Mouse (Mus musculus) MEL (cell line): ENCODE results near the gene Nubp2. TPM values are rescaled to one million over a fixed set of nuclear protein-coding genes. Genes with fewer than 3 reads are reported as not detected.

Experiments used
- DNase-seq: peaks from one replicate; pipeline ENCODE4 v3.0.0; 2011; ENCODE audit warnings: low read depth, low spot score
- H3K27ac ChIP-seq: 2 replicates; pipeline ENCODE4 v1.5.1; 2012; ENCODE audit warnings: low read depth, mild to moderate bottlenecking, control low read depth, low read length, moderate library complexity; ENCODE audit not compliant: control insufficient read depth
- H3K27me3 ChIP-seq, 2 experiments: fragments of 150-350 bp in 1 of 2; sonication (generic) in 1 of 2; 2 replicates each; pipeline ENCODE4 v1.6.1; 2012; ENCODE audit warnings: low read length in 2 of 2, mild to moderate bottlenecking in 2 of 2, improper control_type of control experiment in 1 of 2, moderate library complexity in 1 of 2; ENCODE audit not compliant: insufficient read depth in 2 of 2, control insufficient read depth in 1 of 2
- H3K36me3 ChIP-seq, 2 experiments: 2 replicates each; pipeline ENCODE4 v1.6.1; 2012 to 2014; ENCODE audit warnings: low read length in 2 of 2, improper control_type of control experiment in 1 of 2, inconsistent platforms in 1 of 2, mild to moderate bottlenecking in 1 of 2; ENCODE audit not compliant: insufficient read depth in 2 of 2, control insufficient read depth in 1 of 2
- H3K4me1 ChIP-seq, 2 experiments: fragments of 150-350 bp in 1 of 2; sonication (generic) in 1 of 2; 2 replicates each; pipeline ENCODE4 v1.6.1; 2012; ENCODE audit warnings: low read length in 2 of 2, improper control_type of control experiment in 1 of 2, mild to moderate bottlenecking in 1 of 2; ENCODE audit not compliant: insufficient read depth in 2 of 2, control insufficient read depth in 1 of 2
- H3K4me3 ChIP-seq, 2 experiments: fragments of 150-350 bp in 1 of 2; sonication (generic) in 1 of 2; 2 replicates each; pipeline ENCODE4 v1.5.1; 2012; ENCODE audit warnings: low read depth in 2 of 2, low read length in 2 of 2, mild to moderate bottlenecking in 2 of 2, moderate library complexity in 2 of 2, control low read depth in 1 of 2, improper control_type of control experiment in 1 of 2; ENCODE audit not compliant: control insufficient read depth in 1 of 2, insufficient read depth in 1 of 2
- H3K79me2 ChIP-seq: 2 replicates; pipeline ENCODE4 v1.6.1; 2012; ENCODE audit warnings: mild to moderate bottlenecking, low read length, moderate library complexity; ENCODE audit not compliant: control insufficient read depth, poor library complexity, insufficient read depth
- H3K9ac ChIP-seq: 2 replicates; pipeline ENCODE4 v1.6.1; 2012; ENCODE audit warnings: low read depth, mild to moderate bottlenecking, control low read depth, low read length, moderate library complexity; ENCODE audit not compliant: control insufficient read depth, poor library complexity, severe bottlenecking
- H3K9me3 ChIP-seq: fragments of 150-350 bp; sonication (generic); replicated peaks from 2 replicates; pipeline ENCODE4 v1.6.1; 2012; ENCODE audit warnings: mild to moderate bottlenecking, low read length, improper control_type of control experiment, moderate library complexity; ENCODE audit not compliant: insufficient read depth
- BHLHE40 ChIP-seq: IDR thresholded peaks from 2 replicates; pipeline ENCODE4 v1.6.1; 2012; ENCODE audit warnings: low read depth, mild to moderate bottlenecking, inconsistent platforms, low read length, improper control_type of control experiment, borderline replicate concordance
- CHD2 ChIP-seq: IDR thresholded peaks from 2 replicates; pipeline ENCODE4 v1.6.1; 2011; ENCODE audit warnings: low read length, improper control_type of control experiment
- ETS1 ChIP-seq: IDR thresholded peaks from 2 replicates; pipeline ENCODE4 v1.6.1; 2012; ENCODE audit warnings: low read depth, mild to moderate bottlenecking, inconsistent platforms, low read length, improper control_type of control experiment, moderate library complexity
- HCFC1 ChIP-seq: IDR thresholded peaks from 2 replicates; pipeline ENCODE4 v1.6.1; 2012; ENCODE audit warnings: low read depth, mild to moderate bottlenecking, inconsistent platforms, low read length, improper control_type of control experiment, moderate library complexity
- JUND ChIP-seq: IDR thresholded peaks from 2 replicates; pipeline ENCODE4 v1.6.1; 2011; ENCODE audit warnings: low read depth, mild to moderate bottlenecking, improper control_type of control experiment, low read length
- KAT2A ChIP-seq: conservative IDR thresholded peaks from 2 replicates; pipeline ENCODE4 v1.6.1; 2012; ENCODE audit warnings: low read depth, low read length, improper control_type of control experiment, inconsistent platforms
- MAFK ChIP-seq: IDR thresholded peaks from 2 replicates; pipeline ENCODE4 v1.6.1; 2011; ENCODE audit warnings: low read depth, mild to moderate bottlenecking, low read length, improper control_type of control experiment, borderline replicate concordance
- MAX ChIP-seq: IDR thresholded peaks from 2 replicates; pipeline ENCODE4 v1.6.1; 2011; ENCODE audit warnings: low read length, improper control_type of control experiment
- MAZ ChIP-seq: IDR thresholded peaks from 2 replicates; pipeline ENCODE4 v1.6.1; 2012; ENCODE audit warnings: low read depth, mild to moderate bottlenecking, inconsistent platforms, low read length, improper control_type of control experiment
- MXI1 ChIP-seq: IDR thresholded peaks from 2 replicates; pipeline ENCODE4 v1.6.1; 2011; ENCODE audit warnings: mild to moderate bottlenecking, low read depth, low read length, improper control_type of control experiment
- MYB ChIP-seq: IDR thresholded peaks from 2 replicates; pipeline ENCODE4 v1.6.1; 2011; ENCODE audit warnings: mild to moderate bottlenecking, low read depth, low read length, improper control_type of control experiment
- MYC ChIP-seq: IDR thresholded peaks from 2 replicates; pipeline ENCODE4 v1.6.1; 2011; ENCODE audit warnings: low read depth, mild to moderate bottlenecking, low read length, improper control_type of control experiment, moderate library complexity
- NRF1 ChIP-seq: IDR thresholded peaks from 2 replicates; pipeline ENCODE4 v1.6.1; 2014; ENCODE audit warnings: low read depth, mild to moderate bottlenecking, inconsistent platforms, low read length, improper control_type of control experiment, moderate library complexity; ENCODE audit not compliant: poor library complexity, insufficient read depth, severe bottlenecking
- POLR2AphosphoS5 ChIP-seq: IDR thresholded peaks from 2 replicates; pipeline ENCODE4 v1.6.1; 2012; ENCODE audit warnings: low read depth, borderline replicate concordance, mild to moderate bottlenecking, inconsistent platforms, low read length, moderate library complexity, mixed read lengths
- RCOR1 ChIP-seq: IDR thresholded peaks from 2 replicates; pipeline ENCODE4 v1.6.1; 2012; ENCODE audit warnings: low read depth, mild to moderate bottlenecking, inconsistent platforms, low read length, improper control_type of control experiment
- UBTF ChIP-seq: IDR thresholded peaks from 2 replicates; pipeline ENCODE4 v1.6.1; 2012; ENCODE audit warnings: low read depth, mild to moderate bottlenecking, inconsistent platforms, low read length, improper control_type of control experiment, moderate library complexity, borderline replicate concordance; ENCODE audit not compliant: insufficient read depth
- USF1 ChIP-seq: IDR thresholded peaks from 2 replicates; pipeline ENCODE4 v1.6.1; 2014; ENCODE audit warnings: low read depth, mild to moderate bottlenecking, inconsistent platforms, low read length, improper control_type of control experiment, moderate library complexity
- ZKSCAN1 ChIP-seq: IDR thresholded peaks from 2 replicates; pipeline ENCODE4 v1.6.1; 2012; ENCODE audit warnings: low read depth, mild to moderate bottlenecking, inconsistent platforms, low read length, improper control_type of control experiment, moderate library complexity
- polyA plus RNA-seq, 2 experiments: library from polyadenylated mRNA; stranded (reverse) in 1 of 2; unstranded in 1 of 2; fragments of >175 nt in 1 of 2; fragments of >200 nt in 1 of 2; gene quantifications; 2 replicates each; pipeline versions ENCODE4 v1.2.1 to v1.2.4; 2012; ENCODE audit warnings: low replicate concordance in 2 of 2, low read depth in 1 of 2; ENCODE audit not compliant: insufficient read length in 2 of 2, insufficient read depth in 1 of 2, missing spikeins in 1 of 2
- total RNA-seq: library from RNA; depleted of rRNA; stranded (reverse); fragments of 300-350 nt; gene quantifications from 2 replicates; pipeline ENCODE4 v1.2.3, GENCODE M21; 2012

The Nubp2 gene
- total and polyA plus RNA-seq, 3 experiments, result 141 to 191 TPM; not detected in 1

- H3K79me2 ChIP-seq, result peaks cover 22% of the 10 kb centered on the region
- H3K27me3 ChIP-seq, result no peaks in the 10 kb centered on the region
- H3K4me1 ChIP-seq, result peaks cover 0 to 14% of the 10 kb centered on the region in 2 experiments; a peak in 1 of 4 replicates
- DNase-seq, result no peak
- TF ChIP-seq MAFK (no peak), UBTF (no peak), MXI1 (no peak), MAX (0 out of 2 replicates have a peak, but pooled peaks have one; percentile 6), MAZ (no peak), ETS1 (no peak), NRF1 (no peak)
- H3K27ac ChIP-seq, result peak overlapping the region; percentile 35
- no peaks in the 10 kb centered on the region for H3K9me3 ChIP-seq
- peaks cover 0 to 2% of the 10 kb centered on the region in 2 experiments; a peak in 2 of 4 replicates for H3K36me3 ChIP-seq
- peak overlapping the region; percentile 84 to 93 for H3K4me3 ChIP-seq
- peak overlapping the region; percentile 89 for H3K9ac ChIP-seq
Observed at GRCm38 (mm10) chr17:24886932-24887271, 753 bp upstream of the Nubp2 start.

- Histone ChIP-seq H3K79me2 (peaks cover 22% of the 10 kb centered on the region), H3K4me3 (peak overlapping the region; percentile 88 to 90), H3K36me3 (peaks cover 0 to 2% of the 10 kb centered on the region in 2 experiments; a peak in 2 of 4 replicates), H3K27ac (peak overlapping the region; percentile 13), H3K4me1 (peaks cover 0 to 14% of the 10 kb centered on the region in 2 experiments; a peak in 1 of 4 replicates), H3K9ac (peak overlapping the region; percentile 80), H3K9me3 (no peaks in the 10 kb centered on the region), H3K27me3 (no peaks in the 10 kb centered on the region)
- TF ChIP-seq MXI1 (no peak), ZKSCAN1 (no peak), USF1 (no peak), KAT2A (no peak), MAZ (no peak), BHLHE40 (peak; percentile 44; the same call in 1 of the 2 replicates), POLR2AphosphoS5 (no peak), JUND (no peak), MYC (peak; percentile 80), CHD2 (no peak), HCFC1 (no peak), RCOR1 (no peak), MYB (no peak)
- DNase-seq, result no peak
Observed at GRCm38 (mm10) chr17:24885356-24886133, 604 bp downstream of the Nubp2 start.
